Mouse (Mus musculus) bone marrow macrophage, adult 2 months (primary cell): ENCODE data around the gene Ccdc47.
A peak's percentile ranks its signal among the peaks of the same experiment; 100 is the strongest.

Experiments used
- CTCF ChIP-seq: IDR thresholded peaks from 2 replicates; pipeline ENCODE4 v1.5.1; 2012; ENCODE audit warnings: low read depth, mild to moderate bottlenecking, low read length, moderate library complexity
- POLR2A ChIP-seq: IDR thresholded peaks from 2 replicates; pipeline ENCODE4 v1.6.1; 2012; ENCODE audit warnings: mild to moderate bottlenecking, low read depth, low read length, borderline replicate concordance

GRCm38 (mm10) chr11:106158081-106158929, 57.8 kb downstream of the Ccdc47 start:
- TF ChIP-seq POLR2A (no peak), CTCF (0 out of 2 replicates have a peak, but pooled peaks have one; percentile 15)
